Mouse (Mus musculus) CH12.LX (cell line): ENCODE measurements around the gene Pradc1. TPM values are rescaled to one million over a fixed set of nuclear protein-coding genes. Genes with fewer than 3 reads are reported as not detected.

Experiments
- DNase-seq: peaks from one replicate; pipeline ENCODE4 v3.0.0-alpha.2; 2013; ENCODE audit errors: extremely low read depth
- H3K27ac ChIP-seq: 2 replicates; pipeline ENCODE4 v1.5.1; 2012; ENCODE audit warnings: low read depth, mild to moderate bottlenecking, control low read depth, moderate library complexity; ENCODE audit not compliant: insufficient read depth
- H3K27me3 ChIP-seq: replicated peaks from 2 replicates; pipeline ENCODE3; 2012; ENCODE audit warnings: inconsistent platforms
- H3K36me3 ChIP-seq, 2 experiments: replicated peaks in 1 of 2; 2 replicates each; pipeline versions ENCODE3 to v1.6.1; 2012; ENCODE audit warnings: inconsistent platforms in 1 of 2, low read length in 1 of 2, mild to moderate bottlenecking in 1 of 2, mixed read lengths in 1 of 2, moderate library complexity in 1 of 2; ENCODE audit not compliant: control insufficient read depth in 1 of 2, insufficient read depth in 1 of 2
- H3K4me1 ChIP-seq, 2 experiments: 2 replicates each; pipeline ENCODE4 v1.6.1; 2012; ENCODE audit warnings: inconsistent platforms in 1 of 2, moderate library complexity in 1 of 2; ENCODE audit not compliant: insufficient read depth in 2 of 2, control insufficient read depth in 1 of 2
- H3K4me2 ChIP-seq: 2 replicates; pipeline ENCODE4 v1.6.1; 2012; ENCODE audit warnings: low read depth, mild to moderate bottlenecking, control low read depth; ENCODE audit not compliant: poor library complexity, insufficient read depth, severe bottlenecking
- H3K4me3 ChIP-seq, 3 experiments: fragments of 150-350 bp in 1 of 3; sonication (generic) in 1 of 3; replicated peaks in 1 of 3; 2 replicates each; pipeline versions ENCODE3 to v1.5.1; 2011 to 2012; ENCODE audit warnings: low read depth in 2 of 3, low read length in 2 of 3, mild to moderate bottlenecking in 2 of 3, moderate library complexity in 2 of 3, control low read depth in 1 of 3, improper control_type of control experiment in 1 of 3, inconsistent platforms in 1 of 3, mixed read lengths in 1 of 3; ENCODE audit not compliant: poor library complexity in 1 of 3
- H3K79me2 ChIP-seq: replicated peaks from 2 replicates; pipeline ENCODE4 v1.6.1; 2012; ENCODE audit warnings: mild to moderate bottlenecking, moderate library complexity; ENCODE audit not compliant: control insufficient read depth, poor library complexity, insufficient read depth, severe bottlenecking; ENCODE audit errors: extremely low read depth
- H3K9ac ChIP-seq: 2 replicates; pipeline ENCODE4 v1.6.1; 2012; ENCODE audit warnings: low read depth, mild to moderate bottlenecking, control low read depth, moderate library complexity; ENCODE audit not compliant: insufficient read depth
- H3K9me3 ChIP-seq: replicated peaks from 2 replicates; pipeline ENCODE3; 2012; ENCODE audit warnings: low read length, inconsistent platforms, mixed read lengths
- BHLHE40 ChIP-seq: IDR thresholded peaks from 2 replicates; pipeline ENCODE4 v1.6.1; 2011; ENCODE audit warnings: mild to moderate bottlenecking, low read depth, low read length, improper control_type of control experiment
- CHD1 ChIP-seq: IDR thresholded peaks from 2 replicates; pipeline ENCODE4 v1.6.1; 2012; ENCODE audit warnings: low read depth, low read length, improper control_type of control experiment, inconsistent platforms
- CHD2 ChIP-seq: IDR thresholded peaks from 2 replicates; pipeline ENCODE4 v1.6.1; 2011; ENCODE audit warnings: low read length, improper control_type of control experiment
- E2F4 ChIP-seq: IDR thresholded peaks from 2 replicates; pipeline ENCODE4 v1.6.1; 2011; ENCODE audit warnings: low read depth, low read length, improper control_type of control experiment; ENCODE audit not compliant: insufficient replicate concordance
- ELF1 ChIP-seq: IDR thresholded peaks from 2 replicates; pipeline ENCODE4 v1.6.1; 2014; ENCODE audit warnings: low read depth, mild to moderate bottlenecking, inconsistent platforms, low read length, improper control_type of control experiment
- GABPA ChIP-seq: IDR thresholded peaks from 2 replicates; pipeline ENCODE4 v1.6.1; 2012; ENCODE audit warnings: low read depth, low read length, improper control_type of control experiment, inconsistent platforms; ENCODE audit not compliant: insufficient replicate concordance
- IRF4 ChIP-seq: IDR thresholded peaks from 2 replicates; pipeline ENCODE4 v1.6.1; 2014; ENCODE audit warnings: low read depth, mild to moderate bottlenecking, inconsistent platforms, low read length, improper control_type of control experiment
- JUND ChIP-seq: conservative IDR thresholded peaks from 2 replicates; pipeline ENCODE4 v1.6.1; 2011; ENCODE audit warnings: low read depth, low read length, improper control_type of control experiment
- KAT2A ChIP-seq: IDR thresholded peaks from 2 replicates; pipeline ENCODE4 v1.6.1; 2012; ENCODE audit warnings: low read length, improper control_type of control experiment, inconsistent platforms; ENCODE audit not compliant: insufficient replicate concordance
- MAFK ChIP-seq: IDR thresholded peaks from 2 replicates; pipeline ENCODE4 v1.6.1; 2011; ENCODE audit warnings: low read length, improper control_type of control experiment; ENCODE audit not compliant: insufficient replicate concordance
- MAX ChIP-seq: IDR thresholded peaks from 2 replicates; pipeline ENCODE4 v1.6.1; 2011; ENCODE audit warnings: low read length, improper control_type of control experiment
- MEF2A ChIP-seq: IDR thresholded peaks from 2 replicates; pipeline ENCODE4 v1.6.1; 2014; ENCODE audit warnings: low read depth, mild to moderate bottlenecking, inconsistent platforms, low read length, improper control_type of control experiment, borderline replicate concordance
- MXI1 ChIP-seq: IDR thresholded peaks from 2 replicates; pipeline ENCODE4 v1.6.1; 2011; ENCODE audit warnings: mild to moderate bottlenecking, low read depth, low read length, improper control_type of control experiment
- MYC ChIP-seq: IDR thresholded peaks from 2 replicates; pipeline ENCODE4 v1.6.1; 2011; ENCODE audit warnings: low read depth, mild to moderate bottlenecking, improper control_type of control experiment, low read length
- NELFE ChIP-seq: IDR thresholded peaks from 2 replicates; pipeline ENCODE4 v1.6.1; 2011; ENCODE audit warnings: low read depth, low read length, improper control_type of control experiment
- NRF1 ChIP-seq: IDR thresholded peaks from 2 replicates; pipeline ENCODE4 v1.6.1; 2014; ENCODE audit warnings: low read depth, mild to moderate bottlenecking, inconsistent platforms, low read length, improper control_type of control experiment, moderate library complexity
- PAX5 ChIP-seq: IDR thresholded peaks from 2 replicates; pipeline ENCODE4 v1.6.1; 2012; ENCODE audit warnings: low read length, inconsistent platforms, mixed read lengths
- POLR2A ChIP-seq: IDR thresholded peaks from 2 replicates; pipeline ENCODE4 v1.6.1; 2011; ENCODE audit warnings: low read depth, mild to moderate bottlenecking, improper control_type of control experiment, low read length
- POLR2AphosphoS2 ChIP-seq: IDR thresholded peaks from 2 replicates; pipeline ENCODE4 v1.6.1; 2011; ENCODE audit warnings: low read depth, low read length, improper control_type of control experiment
- RCOR1 ChIP-seq: conservative IDR thresholded peaks from 2 replicates; pipeline ENCODE4 v1.6.1; 2012; ENCODE audit warnings: low read depth, mild to moderate bottlenecking, inconsistent platforms, low read length, improper control_type of control experiment
- SMC3 ChIP-seq: IDR thresholded peaks from 2 replicates; pipeline ENCODE4 v1.6.1; 2011; ENCODE audit warnings: low read depth, low read length, improper control_type of control experiment
- TBP ChIP-seq: conservative IDR thresholded peaks from 2 replicates; pipeline ENCODE4 v1.6.1; 2011; ENCODE audit warnings: low read depth, low read length, improper control_type of control experiment
- UBTF ChIP-seq: IDR thresholded peaks from 2 replicates; pipeline ENCODE4 v1.6.1; 2012; ENCODE audit warnings: low read depth, mild to moderate bottlenecking, inconsistent platforms, low read length, improper control_type of control experiment, moderate library complexity
- USF2 ChIP-seq: conservative IDR thresholded peaks from 2 replicates; pipeline ENCODE4 v1.6.1; 2011; ENCODE audit warnings: low read depth, low read length, improper control_type of control experiment
- ZC3H11A ChIP-seq: IDR thresholded peaks from 2 replicates; pipeline ENCODE4 v1.6.1; 2012; ENCODE audit warnings: low read depth, mild to moderate bottlenecking, inconsistent platforms, low read length, improper control_type of control experiment
- ZMIZ1 ChIP-seq: IDR thresholded peaks from 2 replicates; pipeline ENCODE4 v1.6.1; 2012; ENCODE audit warnings: low read depth, mild to moderate bottlenecking, inconsistent platforms, low read length, improper control_type of control experiment
- dilution Hi-C: fragments of 300-500 bp; cut with MboI; formaldehyde crosslinking; loops from 2 replicates; pipeline ENCODE4 v1.14.3; 2020; ENCODE audit warnings: low sequenced_read_pairs; ENCODE audit not compliant: extremely low pct_unique_long_range_greater_than_20kb, extremely low pct_ligation_motif_present
- in situ Hi-C: fragments of 300-500 bp; cut with MboI; formaldehyde crosslinking; loops from 3 replicates; pipeline ENCODE4 v1.14.3; 2019; ENCODE audit warnings: low sequenced_read_pairs, low pct_ligation_motif_present, low pct_unique_long_range_greater_than_20kb, mixed read lengths
- polyA plus RNA-seq: library from polyadenylated mRNA; unstranded; fragments of >175 nt; gene quantifications from 2 replicates; pipeline ENCODE4 v1.2.1, GENCODE M21; 2012; ENCODE audit warnings: low read depth; ENCODE audit not compliant: insufficient read length
- total RNA-seq, 2 experiments: library from RNA; depleted of rRNA; stranded (reverse); fragments of 300-350 nt in 1 of 2; fragments of >200 nt in 1 of 2; gene quantifications; 2 replicates each; pipeline ENCODE4 v1.2.3; 2012 to 2014

The Pradc1 gene
- total and polyA plus RNA-seq, 3 experiments: 11.0 to 18.8 (median 16.3) TPM

DNA sequence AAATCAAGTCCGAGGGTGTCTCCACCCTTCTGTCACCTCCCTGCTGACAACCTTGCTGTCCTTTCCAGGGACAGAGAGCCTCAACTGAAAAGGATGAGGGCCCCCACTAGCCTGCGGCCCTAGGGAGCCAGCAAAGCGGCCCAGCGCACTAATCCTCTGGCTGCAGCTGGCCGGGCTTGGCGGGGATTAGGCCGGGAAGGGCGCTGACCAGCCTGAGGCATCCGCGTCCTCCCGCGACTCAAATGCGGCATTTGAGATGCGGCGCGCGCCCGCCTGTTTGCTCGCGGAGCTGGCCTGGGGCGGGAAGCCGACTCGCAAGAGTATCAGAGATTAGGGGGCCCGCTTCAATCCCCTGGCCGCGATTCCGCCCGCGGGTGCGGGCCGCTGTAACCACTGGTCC, 42.8 kb downstream of the Pradc1 start:
- H3K4me2 ChIP-seq: no peak overlapping the region
- no peak for DNase-seq
- no peak overlapping the region for H3K4me3 ChIP-seq
- dilution Hi-C loops (no loop called here), in situ Hi-C loops (no loop called here)
- H3K36me3 ChIP-seq: no peaks in the 10 kb centered on the region
- no peak overlapping the region for H3K27ac ChIP-seq
- H3K4me1 ChIP-seq: 0 out of 4 replicates have a peak, but pooled peaks cover 0 to 2% of the 10 kb centered on the region in 2 experiments
- no peak overlapping the region for H3K9ac ChIP-seq
- H3K9me3 ChIP-seq: no peaks in the 10 kb centered on the region
- peaks cover 81% of the 10 kb centered on the region for H3K27me3 ChIP-seq
- H3K79me2 ChIP-seq: no peaks in the 10 kb centered on the region
- TF ChIP-seq POLR2A (no peak), SMC3 (no peak), CHD2 (no peak), MAFK (no peak)

DNA sequence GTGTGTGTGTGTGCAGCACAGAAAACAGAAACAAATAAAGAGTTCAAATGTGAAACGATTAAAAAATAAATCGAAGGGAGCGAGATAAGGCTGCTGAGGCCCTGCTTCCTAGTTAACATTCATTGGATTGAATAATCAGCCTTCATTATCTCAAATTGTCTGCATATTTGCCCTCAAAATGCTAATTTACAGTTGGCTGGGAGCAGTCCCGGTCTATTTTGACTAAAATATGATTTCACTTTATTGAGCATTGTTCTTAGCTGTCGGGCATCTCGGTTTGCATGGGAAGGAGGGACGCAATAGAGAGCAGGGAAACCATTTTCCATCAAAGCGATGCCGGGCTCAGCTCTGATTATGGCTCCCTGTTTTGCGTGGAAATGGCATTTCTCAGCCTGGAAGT, 48.7 kb downstream of the Pradc1 start:
- H3K4me1 ChIP-seq: no peaks in the 10 kb centered on the region
- H3K9ac ChIP-seq: no peak overlapping the region
- H3K4me3 ChIP-seq: no peak overlapping the region
- in situ Hi-C loops (no loop called here), dilution Hi-C loops (no loop called here)
- no peaks in the 10 kb centered on the region for H3K9me3 ChIP-seq
- H3K27me3 ChIP-seq: peaks cover 76% of the 10 kb centered on the region
- no peaks in the 10 kb centered on the region for H3K79me2 ChIP-seq
- no peak overlapping the region for H3K27ac ChIP-seq
- no peaks in the 10 kb centered on the region for H3K36me3 ChIP-seq
- no peak for DNase-seq
- no peak overlapping the region for H3K4me2 ChIP-seq
- TF ChIP-seq PAX5 (no peak), USF2 (no peak), CHD2 (no peak), E2F4 (no peak), IRF4 (no peak), NRF1 (no peak), MEF2A (no peak), BHLHE40 (no peak), MYC (no peak), MXI1 (no peak), ZC3H11A (no peak), ELF1 (no peak), MAFK (no peak), CHD1 (no peak)

DNA sequence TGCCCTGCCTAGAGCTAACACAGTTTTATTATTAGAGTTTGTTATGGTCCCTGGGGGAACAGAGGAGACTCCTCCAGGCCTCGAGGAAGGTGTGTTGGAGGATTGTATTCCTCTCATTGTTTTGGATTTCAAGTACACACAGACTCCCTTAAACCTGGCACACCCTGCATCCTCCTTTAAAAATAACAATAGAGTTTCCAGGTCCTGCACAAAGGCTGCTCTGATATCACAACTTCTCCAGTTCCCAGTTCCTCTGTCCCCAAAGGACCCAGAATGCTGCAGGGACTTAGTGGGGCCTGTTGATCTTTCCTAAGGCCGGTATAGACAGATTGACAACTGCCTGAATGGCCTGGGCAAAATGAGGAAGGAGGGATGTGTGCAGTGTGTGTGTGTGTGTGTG, 49.2 kb downstream of the Pradc1 start:
- H3K36me3 ChIP-seq: no peaks in the 10 kb centered on the region
- peaks cover 74% of the 10 kb centered on the region for H3K27me3 ChIP-seq
- in situ Hi-C loops (no loop called here), dilution Hi-C loops (no loop called here)
- H3K4me1 ChIP-seq: no peaks in the 10 kb centered on the region
- no peak for DNase-seq
- H3K4me3 ChIP-seq: no peak overlapping the region
- no peak overlapping the region for H3K27ac ChIP-seq
- H3K9ac ChIP-seq: no peak overlapping the region
- no peak overlapping the region for H3K4me2 ChIP-seq
- H3K79me2 ChIP-seq: no peaks in the 10 kb centered on the region
- no peak for TF ChIP-seq NELFE
- no peak for TF ChIP-seq MYC
- no peak for TF ChIP-seq GABPA
- no peak for TF ChIP-seq MAX
- no peak for TF ChIP-seq MXI1
- no peak for TF ChIP-seq ZMIZ1
- no peak for TF ChIP-seq RCOR1
- TF ChIP-seq KAT2A: no peak
- no peak for TF ChIP-seq NRF1
- TF ChIP-seq UBTF: no peak
- no peak for TF ChIP-seq JUND
- no peak for TF ChIP-seq POLR2AphosphoS2
- TF ChIP-seq TBP: no peak
- no peaks in the 10 kb centered on the region for H3K9me3 ChIP-seq
